Mouse (Mus musculus) cerebellum, adult 2 months (tissue): Measurements from ENCODE around the gene Arrdc1.

ENCODE experiments used
- CTCF ChIP-seq: fragments of 200-500 bp; IDR thresholded peaks from 2 replicates; pipeline ENCODE4 v1.5.1; 2011; ENCODE audit warnings: low read depth, mild to moderate bottlenecking, control low read depth, low read length, moderate library complexity, borderline replicate concordance; ENCODE audit not compliant: insufficient read depth
- POLR2A ChIP-seq: fragments of 200-500 bp; IDR thresholded peaks from 2 replicates; pipeline ENCODE4 v1.6.1; 2011; ENCODE audit warnings: low read length, control low read depth, borderline replicate concordance; ENCODE audit not compliant: insufficient read depth

DNA sequence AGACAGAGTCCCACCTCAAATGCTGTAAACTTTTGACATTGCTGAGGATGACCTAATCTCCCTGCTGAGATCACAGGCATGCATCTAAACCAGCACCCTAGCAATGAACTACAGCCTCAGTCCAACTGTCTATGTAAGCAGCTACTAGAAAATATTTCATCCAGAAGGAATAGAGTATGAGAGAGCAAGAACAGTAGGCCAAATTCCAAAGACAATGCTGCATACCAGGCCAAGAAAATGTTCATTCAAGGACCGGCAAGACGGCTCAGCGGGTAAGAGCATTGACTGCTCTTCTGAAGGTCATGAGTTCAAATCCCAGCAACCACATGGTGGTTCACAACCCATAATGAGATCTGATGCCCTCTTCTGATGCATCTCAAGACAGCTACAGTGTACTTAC is 20.3 kb downstream of the Arrdc1 start:
- no peak for TF ChIP-seq CTCF
- no peak for TF ChIP-seq POLR2A
